Mouse (Mus musculus) liver, embryonic 14.5 days (tissue): Measurements from ENCODE around the gene Olfr1218. TPM values are rescaled to one million over a fixed set of nuclear protein-coding genes. Genes with fewer than 3 reads are reported as not detected.

ENCODE experiments used
- ATAC-seq: fragments of 200-750 bp; cut with Nextera tagmentation; 2 replicates; pipeline ENCODE4 v1.8.0; 2017; ENCODE audit warnings: moderate number of reproducible peaks, mild to moderate bottlenecking, moderate library complexity; ENCODE audit not compliant: insufficient read depth
- DNase-seq, 3 experiments: peaks; one replicate each; pipeline ENCODE4 v3.0.0-alpha.2; 2012 to 2013; ENCODE audit warnings: low read depth in 3 of 3, low spot score in 3 of 3
- H3K27ac ChIP-seq: fragments of 300-500 bp; sonication (generic); 2 replicates; pipeline ENCODE4 v1.5.1; 2014; ENCODE audit warnings: moderate library complexity, mild to moderate bottlenecking, control low read depth, inconsistent platforms
- H3K27me3 ChIP-seq: fragments of 300-500 bp; sonication (generic); 2 replicates; pipeline ENCODE4 v1.6.1; 2014; ENCODE audit warnings: mild to moderate bottlenecking, low read length, moderate library complexity; ENCODE audit not compliant: control insufficient read depth, insufficient read depth
- H3K36me3 ChIP-seq: fragments of 300-500 bp; sonication (generic); replicated peaks from 2 replicates; pipeline ENCODE4 v1.6.1; 2014; ENCODE audit warnings: low read depth; ENCODE audit not compliant: control insufficient read depth, insufficient read depth
- H3K4me1 ChIP-seq, 2 experiments: fragments of 200-500 bp in 1 of 2; fragments of 300-500 bp in 1 of 2; sonication (generic) in 1 of 2; replicated peaks; 2 replicates each; pipeline ENCODE4 v1.6.1; 2012 to 2014; ENCODE audit warnings: antibody characterized with exemption in 1 of 2, inconsistent platforms in 1 of 2, low read length in 1 of 2; ENCODE audit not compliant: control insufficient read depth in 2 of 2, insufficient read depth in 2 of 2
- H3K4me2 ChIP-seq: fragments of 300-500 bp; sonication (generic); 2 replicates; pipeline ENCODE4 v1.6.1; 2014; ENCODE audit warnings: low read depth, mild to moderate bottlenecking, control low read depth, moderate library complexity
- H3K4me3 ChIP-seq, 2 experiments: fragments of 200-500 bp in 1 of 2; fragments of 300-500 bp in 1 of 2; sonication (generic) in 1 of 2; 2 replicates each; pipeline ENCODE4 v1.5.1; 2012 to 2014; ENCODE audit warnings: low read depth in 2 of 2, low read length in 2 of 2, mild to moderate bottlenecking in 2 of 2, control low read depth in 1 of 2, inconsistent platforms in 1 of 2, moderate library complexity in 1 of 2; ENCODE audit not compliant: insufficient read depth in 1 of 2
- H3K9ac ChIP-seq: fragments of 300-500 bp; sonication (generic); replicated peaks from 2 replicates; pipeline ENCODE4 v1.6.1; 2014; ENCODE audit warnings: mild to moderate bottlenecking, control low read depth, moderate library complexity
- H3K9me3 ChIP-seq: fragments of 300-500 bp; sonication (generic); 2 replicates; pipeline ENCODE4 v1.6.1; 2016; ENCODE audit warnings: low read length, mixed read lengths; ENCODE audit not compliant: control insufficient read depth
- CTCF ChIP-seq: IDR thresholded peaks from 2 replicates; pipeline ENCODE4 v1.5.1; 2016; ENCODE audit warnings: antibody characterized with exemption, low read depth, control low read depth
- EP300 ChIP-seq: IDR thresholded peaks from 2 replicates; pipeline ENCODE4 v1.6.1; 2016; ENCODE audit warnings: antibody characterized with exemption, low read depth
- WGBS: fragments of 180-500 bp; shearing (Covaris S2); extraction: QIAGEN DNeasy Blood & Tissue Kit; methylation state at CpG from one replicate; pipeline ENCODE4 v1.1.7; 2014; ENCODE audit not compliant: insufficient replicate concordance; 5-methylcytosine and 5-hydroxymethylcytosine counted together
- polyA plus RNA-seq, 2 experiments: library from polyadenylated mRNA; depleted of rRNA in 1 of 2; stranded (reverse) in 1 of 2; unstranded in 1 of 2; fragments of >200 nt; fragmentation: Nextera tagmentation in 1 of 2; extraction: Ambion mirVana in 1 of 2; gene quantifications; 2 replicates each; pipeline versions ENCODE4 v1.2.1 to v1.2.3; 2012 to 2014

Olfr1218 gene
- polyA plus RNA-seq (2012; rRNA removed) (not detected in 2 replicates), polyA plus RNA-seq (2014; fragmentation: Nextera tagmentation; extraction: Ambion mirVana) (not detected in 2 replicates)

GRCm38 (mm10) chr2:89061087-89061486 is at the start of gene Olfr1218:
Gene Olfr1218, minus strand, starts transcription at chr2:89061187.
- H3K9ac ChIP-seq: no peak within 1 kb of the TSS
- H3K4me3 ChIP-seq: no peak within 1 kb of the TSS
- H3K27me3 ChIP-seq: no peaks in the 10 kb centered on the region
- H3K36me3 ChIP-seq: no peaks in the 10 kb centered on the region
- DNase-seq (no peak), ATAC-seq (no peak)
- no peak for TF ChIP-seq EP300
- no peak for TF ChIP-seq CTCF
- H3K4me1 ChIP-seq: no peaks in the 10 kb centered on the region
- H3K9me3 ChIP-seq: no peaks in the 10 kb centered on the region
- no peak within 1 kb of the TSS for H3K4me2 ChIP-seq
- H3K27ac ChIP-seq: no peak within 1 kb of the TSS

GRCm38 (mm10) chr2:89106735-89107134 is 45.7 kb upstream of the Olfr1218 start, which contains the start of gene Olfr1220:
Gene Olfr1220, minus strand, starts transcription at chr2:89106835.
- DNase-seq (no peak), ATAC-seq (no peak)
- Histone ChIP-seq H3K4me3 (no peak within 1 kb of the TSS), H3K4me1 (no peaks in the 10 kb centered on the region), H3K4me2 (no peak within 1 kb of the TSS), H3K36me3 (no peaks in the 10 kb centered on the region), H3K27me3 (no peaks in the 10 kb centered on the region), H3K9me3 (no peaks in the 10 kb centered on the region), H3K9ac (no peak within 1 kb of the TSS), H3K27ac (no peak within 1 kb of the TSS)
- no peak for TF ChIP-seq CTCF
- no peak for TF ChIP-seq EP300
- 55% methylated on average over 3 of the region's 3 CpGs for WGBS

- H3K9me3 ChIP-seq: no peaks in the 10 kb centered on the region
- TF ChIP-seq CTCF (no peak), EP300 (no peak)
- H3K4me2 ChIP-seq: no peak overlapping the region
- no peaks in the 10 kb centered on the region for H3K36me3 ChIP-seq
- H3K27ac ChIP-seq: no peak overlapping the region
- no peak overlapping the region for H3K4me3 ChIP-seq
- H3K27me3 ChIP-seq: no peaks in the 10 kb centered on the region
- H3K9ac ChIP-seq: no peak overlapping the region
- ATAC-seq (no peak), DNase-seq (no peak)
- H3K4me1 ChIP-seq: no peaks in the 10 kb centered on the region
Measured at GRCm38 (mm10) chr2:89105651-89106050, 44.7 kb upstream of the Olfr1218 start.

- 67% methylated on average over 1 of the region's 1 CpGs for WGBS
- H3K4me1 ChIP-seq: no peaks in the 10 kb centered on the region
- no peak overlapping the region for H3K4me3 ChIP-seq
- no peak overlapping the region for H3K9ac ChIP-seq
- ATAC-seq (no peak), DNase-seq (no peak)
- no peak overlapping the region for H3K27ac ChIP-seq
- TF ChIP-seq CTCF: no peak
- no peak for TF ChIP-seq EP300
- H3K36me3 ChIP-seq: no peaks in the 10 kb centered on the region
- H3K9me3 ChIP-seq: no peaks in the 10 kb centered on the region
- H3K4me2 ChIP-seq: no peak overlapping the region
- H3K27me3 ChIP-seq: no peaks in the 10 kb centered on the region
Measured at GRCm38 (mm10) chr2:89093848-89094247, 32.9 kb upstream of the Olfr1218 start.

GRCm38 (mm10) chr2:89083413-89083812 is 22.4 kb upstream of the Olfr1218 start, which contains the start of gene Olfr1219:
Gene Olfr1219, minus strand, starts transcription at chr2:89083513.
- Histone ChIP-seq H3K4me1 (no peaks in the 10 kb centered on the region), H3K27ac (no peak within 1 kb of the TSS), H3K4me3 (no peak within 1 kb of the TSS), H3K9me3 (no peaks in the 10 kb centered on the region), H3K36me3 (no peaks in the 10 kb centered on the region), H3K4me2 (no peak within 1 kb of the TSS), H3K27me3 (no peaks in the 10 kb centered on the region), H3K9ac (no peak within 1 kb of the TSS)
- DNase-seq (no peak), ATAC-seq (no peak)
- 33% methylated on average over 1 of the region's 1 CpGs for WGBS
- TF ChIP-seq EP300: no peak
- no peak for TF ChIP-seq CTCF

- Histone ChIP-seq H3K36me3 (no peaks in the 10 kb centered on the region), H3K4me2 (no peak overlapping the region), H3K9ac (no peak overlapping the region), H3K4me3 (no peak overlapping the region), H3K27ac (no peak overlapping the region), H3K4me1 (no peaks in the 10 kb centered on the region), H3K27me3 (no peaks in the 10 kb centered on the region), H3K9me3 (no peaks in the 10 kb centered on the region)
- no peak for ATAC-seq
- no peak for DNase-seq
- TF ChIP-seq CTCF: no peak
- no peak for TF ChIP-seq EP300
Measured at GRCm38 (mm10) chr2:89081487-89081886, 20.5 kb upstream of the Olfr1218 start.
